In the genomic region with DNA sequence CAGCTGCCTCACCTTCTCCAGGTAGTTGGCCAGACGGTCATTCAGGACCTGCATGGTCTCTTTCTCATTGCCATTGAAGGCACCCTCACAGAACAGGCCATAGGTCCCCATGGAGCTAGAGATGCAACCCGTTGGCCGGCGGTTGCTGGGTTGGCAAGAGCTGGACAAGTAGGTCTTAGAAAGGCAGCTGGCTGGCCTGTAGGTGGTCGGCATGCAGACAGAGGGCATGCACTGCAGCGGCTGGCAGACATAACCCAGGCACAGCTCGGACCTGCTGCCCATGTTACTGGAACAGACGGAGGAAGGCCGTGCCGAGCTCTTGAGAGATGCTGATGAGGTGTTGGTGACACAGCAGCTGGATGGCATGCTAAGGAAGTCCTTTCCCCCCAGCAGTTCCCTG, we compare ENCODE assay signal across 45 mouse cellular contexts. TPM values are rescaled to one million over a fixed set of nuclear protein-coding genes. Genes with fewer than 3 reads are reported as not detected.
"Had no signal": no experiment of that assay in that cellular context is flagged by ENCODE, and none has a peak within 500 bp of the region (broad histone marks: within the 10 kb centered on the region; RNA-seq: fewer than 3 reads in every experiment).

A gene (minus strand): TSS at position 366 of the 400 bp plus-strand sequence.

- DNase-seq: liver; liver, embryonic 13.5 days; liver, postnatal 0 days; lung, adult 18-20 months; lung, embryonic 14.5 days; lung, postnatal 14 days; lung, postnatal 36 days; lung, postnatal 4 days; midbrain, embryonic 14.5 days had no signal

- H3K4me1 ChIP-seq: limb, embryonic 10.5 days; limb, embryonic 13.5 days; limb, embryonic 15.5 days; liver, embryonic 12.5 days; liver, embryonic 13.5 days; liver, embryonic 15.5 days; lung, embryonic 15.5 days; megakaryocyte, embryonic 14.5 days; midbrain, embryonic 10.5 days; midbrain, embryonic 12.5 days; midbrain, embryonic 13.5 days; midbrain, embryonic 15.5 days; neural tube, embryonic 12.5 days; neural tube, embryonic 13.5 days had no signal

- H3K4me3 ChIP-seq: left cerebral cortex, adult 2 months; limb, embryonic 10.5 days; limb, embryonic 12.5 days; limb, embryonic 13.5 days; limb, embryonic 15.5 days; liver, embryonic 12.5 days; liver, embryonic 13.5 days; liver, embryonic 15.5 days; lung, embryonic 15.5 days; megakaryocyte, embryonic 14.5 days; midbrain, embryonic 10.5 days; midbrain, embryonic 12.5 days; midbrain, embryonic 13.5 days; midbrain, embryonic 15.5 days; myocyte; neural tube, embryonic 12.5 days; neural tube, embryonic 13.5 days had no signal

RNA-seq across cellular contexts. Expression of the gene that starts here (rescaled TPM):
- total RNA-seq: left cerebral cortex, adult 2 months; left cerebral cortex, adult 8-10 months; left cerebral cortex, postnatal 14 days; left cerebral cortex, postnatal 25 days; left cerebral cortex, postnatal 36 days; liver, adult 2 months; megakaryocyte progenitor cell, adult 5-6 weeks; megakaryocyte, adult 5-6 weeks; megakaryocyte-erythroid progenitor cell, adult 5-6 weeks; midbrain, postnatal 0 days; monocyte, adult 5-6 weeks had no signal
- polyA plus RNA-seq: limb, embryonic 10.5 days; limb, embryonic 11.5 days; limb, embryonic 12.5 days; limb, embryonic 13.5 days; liver, adult 2 months; liver, embryonic 11.5 days; liver, embryonic 12.5 days; liver, embryonic 13.5 days; liver, embryonic 14.5 days; liver, embryonic 15.5 days; liver, embryonic 16.5 days; liver, postnatal 0 days; lung, embryonic 14.5 days; lung, embryonic 15.5 days; lung, embryonic 16.5 days; lung, postnatal 0 days; macrophage; midbrain, embryonic 10.5 days; midbrain, embryonic 11.5 days; midbrain, embryonic 12.5 days; midbrain, embryonic 13.5 days; midbrain, embryonic 14.5 days; midbrain, embryonic 15.5 days; midbrain, embryonic 16.5 days; midbrain, postnatal 0 days; myocyte; neural tube, embryonic 11.5 days; neural tube, embryonic 12.5 days; neural tube, embryonic 13.5 days had no signal
